Mouse (Mus musculus) stomach, postnatal 0 days (tissue): ENCODE measurements at regions not wholly inside any gene's neighbourhood (a gene's known extent, or its start where the extent isn't known, plus 50 kb on each side); places are given as distances from the start of the nearest gene placed in this dataset.

Experiments used
- CTCF ChIP-seq: IDR thresholded peaks from 2 replicates; pipeline ENCODE4 v1.5.1; 2016; ENCODE audit warnings: antibody characterized with exemption, low read depth, mild to moderate bottlenecking, moderate library complexity
- EP300 ChIP-seq: optimal IDR thresholded peaks from 2 replicates; pipeline ENCODE3; 2016; ENCODE audit warnings: antibody characterized with exemption

GRCm38 (mm10) chr11:19073265-19073664 is 54.5 kb upstream of the Meis1 start:
- no peak for TF ChIP-seq CTCF
- TF ChIP-seq EP300: no peak
